Mouse (Mus musculus) spleen, adult 2 months (tissue): ENCODE measurements around the gene Ripk1. TPM values are rescaled to one million over a fixed set of nuclear protein-coding genes. Genes with fewer than 3 reads are reported as not detected.

Experiments used
- DNase-seq, 2 experiments: peaks; one replicate each; pipeline versions ENCODE4 v3.0.0 to v3.0.0-alpha.2; 2012 to 2021; ENCODE audit warnings: low spot score in 2 of 2, low read depth in 1 of 2
- H3K27ac ChIP-seq: fragments of 200-500 bp; 2 replicates; pipeline ENCODE4 v1.5.1; 2012; ENCODE audit warnings: low read length, inconsistent platforms; ENCODE audit not compliant: insufficient read depth
- H3K27me3 ChIP-seq: fragments of 200-500 bp; 2 replicates; pipeline ENCODE4 v1.6.1; 2012; ENCODE audit warnings: mild to moderate bottlenecking, moderate library complexity, low read length, inconsistent platforms; ENCODE audit not compliant: control insufficient read depth, insufficient read depth
- H3K36me3 ChIP-seq: fragments of 200-500 bp; 2 replicates; pipeline ENCODE4 v1.6.1; 2012; ENCODE audit warnings: mild to moderate bottlenecking, low read length, inconsistent platforms; ENCODE audit not compliant: control insufficient read depth, insufficient read depth
- H3K4me1 ChIP-seq: fragments of 200-500 bp; 2 replicates; pipeline ENCODE4 v1.6.1; 2011; ENCODE audit warnings: inconsistent platforms; ENCODE audit not compliant: control insufficient read depth, insufficient read depth, insufficient read length
- H3K4me3 ChIP-seq: fragments of 200-500 bp; 2 replicates; pipeline ENCODE4 v1.5.1; 2011; ENCODE audit warnings: mild to moderate bottlenecking, inconsistent platforms; ENCODE audit not compliant: insufficient read depth, insufficient read length; ENCODE audit errors: extremely low read depth
- CTCF ChIP-seq: fragments of 200-500 bp; IDR thresholded peaks from 2 replicates; pipeline ENCODE4 v1.5.1; 2011; ENCODE audit warnings: mild to moderate bottlenecking, inconsistent platforms; ENCODE audit not compliant: insufficient read depth, insufficient read length, insufficient replicate concordance; ENCODE audit errors: extremely low read depth
- WGBS: fragments of 180-500 bp; shearing (Covaris S2); methylation state at CpG from one replicate; pipeline ENCODE4 v1.1.7; 2018; 5-methylcytosine and 5-hydroxymethylcytosine counted together
- polyA plus RNA-seq: library from polyadenylated mRNA; depleted of rRNA; stranded (reverse); fragments of >200 nt; gene quantifications from 2 replicates; pipeline ENCODE4 v1.2.3, GENCODE M21; 2012; rRNA removed

The Ripk1 gene
- polyA plus RNA-seq, 1 experiment: 6.5 TPM

DNA sequence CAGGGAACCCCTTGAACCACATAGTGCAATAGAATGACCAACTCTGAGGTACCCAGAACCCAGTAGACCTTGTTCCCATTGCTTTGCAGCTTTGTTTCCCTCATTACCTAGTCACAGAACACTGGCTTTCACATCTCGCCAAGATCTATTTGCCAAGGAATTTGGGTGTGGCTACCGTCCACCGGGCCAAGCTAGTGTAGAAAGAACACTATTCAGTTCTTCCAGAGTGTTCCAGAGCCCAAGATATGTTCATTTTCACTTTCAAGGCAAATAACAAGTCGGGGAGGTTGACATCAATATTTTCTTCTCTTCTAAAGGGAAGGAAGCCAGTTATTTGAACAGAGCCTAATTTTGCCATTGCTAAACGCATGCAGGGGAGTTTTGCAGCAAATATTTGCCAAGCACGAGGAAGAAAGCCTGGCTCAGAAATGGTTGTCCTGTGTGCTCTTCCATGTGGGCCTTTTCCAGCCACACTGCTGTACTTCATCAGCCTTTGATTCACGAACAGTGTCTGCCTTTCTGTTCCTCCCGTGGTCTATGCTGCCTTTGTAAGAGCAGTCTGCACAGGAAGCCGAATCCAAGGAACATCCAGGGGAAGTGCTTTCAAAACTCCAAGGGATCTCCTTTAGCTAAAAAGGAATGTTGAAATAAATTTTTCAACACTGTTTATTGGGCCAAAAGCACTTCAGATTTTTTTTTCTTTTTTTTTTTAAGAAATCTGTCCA is 82.0 kb downstream of the Ripk1 start:
- Histone ChIP-seq H3K27ac (no peak overlapping the region), H3K4me1 (peaks cover 6% of the 10 kb centered on the region; the same call in 1 of the 2 replicates), H3K36me3 (no peaks in the 10 kb centered on the region), H3K27me3 (no peaks in the 10 kb centered on the region), H3K4me3 (no peak overlapping the region)
- TF ChIP-seq CTCF: no peak
- WGBS: 80% methylated on average over 9 of the region's 9 CpGs
- no peak for DNase-seq

Other genes with a start within 250 kb of the Ripk1 start
- not detected in 2 replicates for gene Serpinb6e, start 159.0 kb upstream of the Ripk1 start, polyA plus RNA-seq
- gene Serpinb6c, start 96.7 kb upstream of the Ripk1 start, polyA plus RNA-seq: not detected in 2 replicates
- gene Nqo2, start 37.7 kb upstream of the Ripk1 start, polyA plus RNA-seq: 1.8 and 3.0 TPM in 2 replicates
- gene Serpinb6a, start 431 bp downstream of the Ripk1 start, polyA plus RNA-seq: 32.6 and 36.3 TPM in 2 replicates
- gene Bphl, start 35.2 kb downstream of the Ripk1 start, polyA plus RNA-seq: 9.7 and 10.1 TPM in 2 replicates
- gene Tubb2a, start 75.6 kb downstream of the Ripk1 start, polyA plus RNA-seq: 89.5 and 113 TPM in 2 replicates
- 15.1 and 18.3 TPM in 2 replicates for gene Tubb2b, start 128.1 kb downstream of the Ripk1 start, polyA plus RNA-seq
- gene Psmg4, start 160.6 kb downstream of the Ripk1 start, polyA plus RNA-seq: 104 and 206 TPM in 2 replicates